Mouse (Mus musculus): ENCODE measurements around the gene Krba1.

The Krba1 gene

GRCm38 (mm10) chr6:48424074-48424473 lies 28.7 kb downstream of the Krba1 start:
- in situ Hi-C loops (cut with MseI, MboI) = no loop called here

GRCm38 (mm10) chr6:48426956-48427355 lies 31.6 kb downstream of the Krba1 start:
- in situ Hi-C loops (cut with MseI, MboI) = no loop called here

DNA sequence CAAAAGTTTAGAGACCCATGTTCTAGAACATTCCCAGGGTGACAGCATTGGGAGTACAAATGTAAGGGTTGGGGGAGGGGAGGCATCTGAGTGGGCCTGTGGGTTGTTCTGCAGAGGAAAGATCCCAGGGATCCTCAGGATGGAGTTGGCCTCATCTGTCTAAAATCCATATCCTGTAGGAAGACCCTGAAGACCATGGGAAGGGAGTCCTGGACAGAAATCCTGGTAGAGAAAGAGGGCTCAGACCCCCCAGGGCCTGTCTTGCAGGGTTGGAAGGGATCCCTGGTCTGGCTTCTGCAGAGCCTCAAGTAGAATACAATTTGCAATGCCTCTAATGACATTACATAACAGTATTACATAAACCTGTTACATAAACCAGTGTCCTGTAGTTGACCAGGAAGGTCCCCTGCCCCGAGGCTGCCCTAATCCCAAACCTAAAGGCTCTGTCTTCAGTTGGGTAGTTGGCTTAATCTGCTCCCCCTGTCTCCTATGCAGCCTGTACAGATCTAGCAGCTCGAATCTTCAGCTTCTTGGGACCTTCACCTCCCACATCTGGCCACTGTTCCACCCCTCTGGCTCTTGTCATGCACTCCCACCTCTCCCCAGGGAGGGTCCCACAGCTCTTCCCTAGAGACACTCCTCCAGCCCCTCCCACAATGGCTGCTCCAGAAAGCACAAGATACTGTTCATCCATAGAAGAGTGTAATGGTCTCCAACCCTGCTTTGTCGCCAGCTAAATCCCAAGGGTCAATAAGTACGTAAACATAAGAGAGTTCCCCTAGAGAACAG lies 33.6 kb downstream of the Krba1 start:
- in situ Hi-C loops (cut with MseI, MboI) = no loop called here

GRCm38 (mm10) chr6:48430748-48431147 lies 35.4 kb downstream of the Krba1 start:
- in situ Hi-C loops (cut with MseI, MboI) = no loop called here

DNA sequence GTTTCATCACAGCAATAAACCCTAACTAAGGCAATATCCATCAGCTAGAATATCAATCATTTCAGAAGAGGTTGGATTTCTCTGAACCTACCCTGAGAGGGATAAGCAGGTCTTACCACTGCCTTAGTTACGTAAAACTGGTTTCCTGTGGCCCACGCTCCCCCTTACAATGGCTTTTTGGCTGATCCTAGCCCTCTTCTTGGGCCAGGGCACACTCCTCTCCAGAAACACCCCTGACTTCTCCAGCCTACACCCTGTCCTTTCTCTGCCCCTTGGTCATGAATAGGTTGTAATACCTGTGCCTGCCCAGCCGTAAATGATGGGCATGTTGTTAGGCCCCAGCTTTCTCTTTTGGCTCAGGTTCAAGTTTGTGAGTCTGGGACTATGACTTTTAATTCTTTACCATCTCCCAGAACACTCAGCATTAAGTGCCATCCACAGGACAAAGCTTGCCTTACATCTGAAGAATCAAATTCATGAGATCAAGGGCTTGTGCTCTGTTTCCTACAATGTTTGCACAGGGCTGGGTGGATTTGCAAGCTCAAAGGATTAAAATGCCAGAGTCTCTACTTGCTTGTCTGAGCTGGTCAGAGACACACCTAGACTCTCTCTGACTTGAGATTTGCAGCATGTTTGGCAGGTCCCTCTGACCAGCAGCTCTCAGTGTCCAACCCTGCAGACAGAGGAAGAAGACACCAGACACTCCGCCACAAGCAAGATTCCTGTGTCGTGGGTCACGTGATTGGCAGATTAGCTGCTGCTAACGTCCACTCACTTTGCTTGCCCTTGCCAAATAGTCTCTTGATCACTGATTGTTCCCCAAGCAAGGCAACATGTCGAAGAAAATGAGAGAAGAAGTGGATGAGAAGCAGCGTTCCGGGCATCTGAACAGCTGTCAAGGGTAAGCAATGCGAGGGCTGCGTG lies 37.8 kb downstream of the Krba1 start:
- in situ Hi-C loops (cut with MseI, MboI) = no loop called here

GRCm38 (mm10) chr6:48434651-48435050 lies 39.3 kb downstream of the Krba1 start:
- in situ Hi-C loops (cut with MseI, MboI) = no loop called here

- in situ Hi-C loops (cut with MseI, MboI) = no loop called here
Observed at GRCm38 (mm10) chr6:48435111-48435510, 39.7 kb downstream of the Krba1 start.

DNA sequence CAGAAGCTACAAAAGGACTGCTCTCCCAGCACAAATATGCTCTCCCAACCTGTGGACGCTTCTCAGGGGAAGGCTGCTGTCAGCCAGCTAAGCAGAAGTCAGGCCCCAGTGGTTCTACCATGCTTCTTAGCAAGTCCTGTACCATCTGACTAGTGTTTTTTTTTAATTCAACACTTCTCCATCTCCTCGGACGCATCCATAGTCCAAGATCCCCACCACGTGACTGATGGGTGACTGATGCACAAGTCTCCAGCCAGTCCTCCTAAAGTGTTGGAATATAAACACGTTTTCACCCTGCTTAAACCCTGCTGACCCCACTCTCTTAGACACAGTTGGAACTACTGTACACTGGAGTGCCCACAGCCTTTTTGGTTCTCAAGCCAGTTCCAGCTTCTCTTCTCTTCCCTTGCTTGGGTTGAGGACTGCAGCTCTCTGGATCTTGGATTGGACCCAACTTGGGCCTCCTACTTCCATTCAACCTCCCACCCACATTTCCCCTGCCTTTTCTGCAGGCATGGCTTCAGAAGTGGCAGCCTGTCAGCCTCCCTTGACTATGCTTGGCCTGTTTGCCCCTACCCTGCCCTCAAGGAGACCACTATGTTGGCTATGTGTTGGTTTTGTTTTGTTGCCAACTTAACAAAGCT lies 40.4 kb downstream of the Krba1 start:
- in situ Hi-C loops (cut with MseI, MboI) = no loop called here

- in situ Hi-C loops (cut with MseI, MboI) = no loop called here
Observed at GRCm38 (mm10) chr6:48437679-48438376, 42.4 kb downstream of the Krba1 start.

DNA sequence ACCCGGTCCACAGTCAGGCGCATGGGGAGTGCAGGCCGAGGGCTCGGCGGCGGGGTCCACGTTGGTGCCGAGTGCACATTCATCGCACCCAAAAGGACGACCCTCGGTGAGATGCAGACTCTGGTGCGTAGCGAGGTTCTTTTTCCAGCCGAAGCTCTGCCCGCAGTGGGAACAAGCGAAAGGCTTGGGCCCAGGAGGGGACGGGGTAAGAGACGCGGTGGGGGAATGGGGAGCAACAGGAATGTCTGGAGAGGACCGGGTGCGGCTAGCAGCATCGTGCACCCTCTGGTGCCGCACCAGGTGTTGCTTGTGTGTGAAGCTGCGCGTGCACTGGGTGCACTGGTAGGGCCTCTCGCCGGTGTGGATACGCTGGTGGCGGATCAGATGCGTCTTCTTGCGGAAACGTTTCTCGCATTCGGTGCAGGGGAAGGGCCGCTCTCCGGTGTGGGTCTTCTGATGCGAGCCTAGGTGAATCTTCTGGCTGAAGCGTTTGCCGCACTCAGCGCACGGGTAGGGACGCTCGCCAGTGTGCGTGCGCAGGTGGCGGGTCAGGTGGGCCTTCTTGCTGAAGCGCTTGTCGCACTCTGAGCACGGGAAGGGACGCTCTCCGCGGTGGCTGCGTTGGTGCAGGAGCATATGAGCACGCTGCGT lies 43.2 kb downstream of the Krba1 start:
- in situ Hi-C loops (cut with MseI, MboI) = no loop called here

DNA sequence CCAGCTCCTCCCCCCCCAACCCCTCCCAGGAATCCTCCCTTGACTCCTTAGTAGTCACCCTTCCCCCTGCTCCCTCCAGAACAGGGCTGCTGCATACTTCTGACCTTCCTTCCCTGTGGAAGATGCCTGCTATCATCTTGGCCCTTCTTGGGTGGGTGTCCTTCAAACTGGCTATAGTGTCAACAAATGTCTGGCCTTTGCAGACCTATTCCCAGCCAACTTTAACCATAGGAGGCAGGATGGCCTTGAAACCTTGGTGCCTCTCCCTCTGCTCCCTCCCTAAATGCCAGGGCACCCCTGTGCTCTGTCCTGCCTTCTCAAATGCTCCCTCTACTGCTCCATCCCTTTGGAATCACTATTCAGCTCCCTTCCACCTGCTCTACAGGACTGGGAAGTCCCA lies 44.3 kb downstream of the Krba1 start:
- in situ Hi-C loops (cut with MseI, MboI) = no loop called here

DNA sequence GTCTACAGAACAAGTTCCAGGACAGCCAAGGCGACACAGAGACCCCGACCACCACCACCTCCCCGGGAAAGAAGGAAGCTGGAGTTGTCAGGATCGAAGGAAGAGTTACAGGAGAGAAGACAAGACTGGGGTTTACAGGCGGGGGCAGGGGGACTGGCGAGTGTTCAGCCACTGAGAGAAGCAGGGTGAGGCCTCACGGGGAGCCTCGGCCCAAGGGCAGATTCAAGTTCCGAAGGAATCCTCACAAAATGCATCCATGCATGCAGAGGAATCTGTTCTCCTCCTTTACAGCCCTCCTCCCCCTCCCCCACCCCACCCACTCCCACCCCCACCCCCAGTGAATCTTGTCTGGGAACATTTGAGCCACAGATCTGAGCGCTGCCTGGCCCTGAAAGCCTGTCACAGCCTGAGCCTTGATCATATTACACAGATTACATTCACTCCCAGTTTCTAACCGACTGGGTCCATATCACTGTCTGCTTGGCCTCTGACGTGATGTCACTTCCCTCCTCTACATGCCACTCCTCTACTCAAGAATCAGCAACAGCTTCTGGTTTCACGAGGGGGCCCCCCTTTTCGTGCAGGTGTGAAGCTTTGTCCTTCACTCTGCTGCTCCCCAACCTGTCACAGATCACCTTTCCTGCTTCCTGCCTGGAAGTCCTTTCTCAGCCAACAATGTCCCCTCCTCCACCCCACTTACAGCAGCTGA lies 45.1 kb downstream of the Krba1 start:
- in situ Hi-C loops (cut with MseI, MboI) = no loop called here

DNA sequence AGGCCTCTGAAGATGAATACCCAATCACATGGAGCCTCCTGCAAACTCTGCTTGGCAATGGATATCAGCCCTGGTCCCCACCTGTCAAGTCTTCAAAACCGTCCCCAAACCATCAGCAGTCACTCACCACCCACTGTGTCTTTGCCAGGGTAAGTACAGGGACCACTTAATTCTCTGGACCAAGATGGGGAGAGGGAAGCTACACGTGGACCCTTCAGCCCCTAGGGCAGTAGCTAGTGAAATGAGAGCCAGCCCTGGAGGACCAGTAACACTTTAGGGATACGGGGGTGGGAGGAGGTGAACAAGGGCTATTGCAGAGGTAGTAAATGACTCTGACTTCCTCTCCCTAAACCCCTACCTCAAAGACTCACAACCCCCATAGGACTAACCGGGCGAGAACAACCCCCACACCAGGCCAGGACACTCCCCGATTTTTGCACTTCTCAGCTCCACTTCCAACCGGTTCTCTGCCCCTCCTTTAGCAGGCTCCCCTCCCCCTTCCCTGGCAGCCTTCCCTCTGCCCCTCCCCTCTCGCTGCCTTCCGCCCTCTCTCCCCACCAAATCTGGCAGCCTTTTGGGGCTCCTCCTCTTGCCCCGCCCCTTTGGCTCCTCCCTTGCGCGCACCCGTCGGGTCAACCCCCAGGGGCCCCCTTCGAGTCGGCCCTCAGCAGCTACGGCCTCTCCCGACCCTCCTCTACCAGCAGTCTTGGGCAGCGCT lies 48.4 kb downstream of the Krba1 start:
- in situ Hi-C loops (cut with MseI, MboI) = no loop called here

DNA sequence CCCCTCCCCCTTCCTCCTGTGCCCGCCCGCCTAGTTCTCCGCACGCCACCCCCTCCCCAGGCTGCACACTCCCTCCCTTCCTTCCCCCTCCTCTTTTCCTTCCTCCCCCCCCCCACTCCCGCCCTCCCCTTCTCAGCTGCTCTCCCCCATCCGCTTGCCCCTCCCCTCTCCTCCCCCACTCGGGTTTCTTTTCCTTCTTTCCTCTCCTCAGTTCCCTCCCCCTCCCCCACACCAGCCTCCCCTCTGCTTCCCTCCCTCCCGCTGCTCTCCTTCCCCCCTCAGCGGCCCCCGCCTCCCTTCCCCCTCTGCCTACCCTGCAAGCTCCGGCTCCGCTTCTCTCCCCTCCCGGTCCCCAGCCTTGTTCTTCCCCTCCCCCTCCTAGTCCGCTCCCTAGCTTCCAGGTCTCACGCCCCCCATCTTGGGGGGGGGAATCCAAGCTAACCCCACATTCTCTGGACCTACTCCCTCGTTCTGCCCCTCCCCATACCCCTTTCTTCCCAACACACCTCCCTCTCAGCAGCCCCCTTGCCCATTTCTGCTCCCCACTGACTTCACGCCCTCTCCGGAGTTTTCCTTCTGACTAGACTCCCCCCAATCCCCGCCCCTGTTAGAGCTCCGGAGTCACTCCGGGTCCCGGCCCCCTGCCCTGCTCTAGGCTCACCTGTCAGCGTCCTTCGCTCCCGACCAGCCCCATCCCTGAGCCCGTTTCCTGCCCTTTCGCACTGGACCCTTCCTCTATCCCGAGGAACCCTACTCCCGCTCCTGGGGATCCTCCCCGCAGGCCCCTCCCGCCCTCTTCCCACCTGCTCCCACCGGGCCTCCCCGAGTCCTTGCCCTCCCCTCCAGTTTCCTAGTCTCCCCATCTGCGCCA lies 49.2 kb downstream of the Krba1 start:
- in situ Hi-C loops (cut with MseI, MboI) = no loop called here

DNA sequence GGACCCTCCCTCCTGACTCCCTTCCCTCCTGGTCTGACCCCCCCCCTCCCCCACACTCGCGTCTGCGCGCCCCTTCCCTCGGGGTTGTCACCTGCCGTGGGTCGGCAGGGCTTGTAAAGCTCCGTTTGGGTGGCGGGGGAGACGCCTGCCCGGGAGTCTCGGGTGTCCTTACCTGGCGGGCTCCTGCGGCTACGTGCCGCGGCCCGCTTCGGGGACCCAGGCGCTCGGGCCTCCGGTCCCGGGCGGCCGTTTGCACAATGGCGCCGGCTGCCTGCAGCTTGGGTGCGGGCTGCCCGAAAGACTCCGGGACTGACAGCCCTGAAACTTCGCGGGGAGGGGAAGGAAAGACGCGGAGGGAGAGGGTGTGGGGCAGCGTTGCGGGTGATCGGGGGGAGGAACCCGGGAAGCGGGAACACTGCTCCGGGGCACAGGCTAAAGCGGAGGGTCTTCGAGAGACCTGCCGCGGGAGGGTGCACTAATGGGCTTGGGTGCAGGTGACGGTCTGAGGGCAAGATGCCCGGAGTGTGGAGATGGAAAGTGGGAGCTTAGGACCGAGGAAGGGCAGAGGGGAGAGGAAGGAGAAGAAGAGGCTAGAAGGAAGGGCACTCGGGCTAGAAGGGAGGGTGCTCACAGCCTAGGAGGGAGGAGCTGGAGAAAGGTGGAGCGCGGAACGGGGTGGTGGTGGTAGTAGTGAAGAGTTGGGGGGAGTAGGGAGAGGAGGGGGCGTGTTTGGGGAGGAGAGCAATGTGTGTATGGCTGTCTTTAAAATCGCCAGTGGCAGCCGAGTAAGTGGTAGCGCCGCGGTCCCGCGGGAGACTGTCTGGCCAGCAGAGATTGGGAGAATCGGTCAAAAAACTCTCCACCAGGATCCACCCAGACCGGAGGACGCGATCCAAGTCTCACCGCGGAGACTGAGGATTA lies 50.1 kb downstream of the Krba1 start, which contains the start of gene Zfp467:
Gene Zfp467, minus strand, starts transcription at position 645 of the 921 bp plus-strand sequence.
- in situ Hi-C loops (cut with MseI, MboI) = no loop called here

DNA sequence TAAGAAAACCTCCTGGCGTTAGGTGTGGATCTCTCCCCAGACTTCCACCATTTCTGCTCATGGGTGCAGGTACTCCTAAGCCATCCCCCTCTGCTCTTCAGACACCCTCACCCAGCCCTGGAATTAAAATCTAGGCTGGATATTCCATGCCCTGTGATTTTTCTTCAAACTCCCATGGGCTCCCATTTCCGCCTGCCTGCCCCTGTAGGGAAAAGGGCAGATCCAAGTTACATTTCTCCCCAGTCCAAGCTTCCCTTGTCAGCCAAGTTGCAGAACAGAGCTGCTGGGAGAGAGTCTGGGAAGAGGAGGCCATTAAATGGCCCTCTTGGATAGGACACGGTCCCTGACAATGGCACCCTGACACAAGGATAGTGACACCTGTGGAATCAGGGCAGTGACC lies 50.9 kb downstream of the Krba1 start:
- in situ Hi-C loops (cut with MseI, MboI) = no loop called here

DNA sequence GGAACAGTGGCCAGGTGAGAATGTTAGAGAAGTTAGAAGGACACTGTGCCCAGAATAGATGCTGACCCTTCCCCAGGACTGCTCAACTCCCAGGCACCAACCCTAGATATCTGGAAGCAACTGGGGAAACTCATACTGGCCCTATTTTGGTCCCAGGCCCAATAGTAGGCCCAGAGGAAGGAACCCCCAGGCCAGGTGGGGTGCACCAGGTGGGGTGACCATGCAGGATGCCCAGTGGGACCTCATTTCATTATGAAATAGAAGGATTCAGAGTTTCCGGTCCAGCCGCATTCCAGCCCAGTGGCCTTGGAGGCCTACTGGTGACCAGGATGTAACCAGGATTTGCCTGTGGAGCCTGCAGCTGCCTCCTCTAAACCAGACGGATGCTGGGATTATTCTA lies 51.5 kb downstream of the Krba1 start:
- in situ Hi-C loops (cut with MseI, MboI) = no loop called here

DNA sequence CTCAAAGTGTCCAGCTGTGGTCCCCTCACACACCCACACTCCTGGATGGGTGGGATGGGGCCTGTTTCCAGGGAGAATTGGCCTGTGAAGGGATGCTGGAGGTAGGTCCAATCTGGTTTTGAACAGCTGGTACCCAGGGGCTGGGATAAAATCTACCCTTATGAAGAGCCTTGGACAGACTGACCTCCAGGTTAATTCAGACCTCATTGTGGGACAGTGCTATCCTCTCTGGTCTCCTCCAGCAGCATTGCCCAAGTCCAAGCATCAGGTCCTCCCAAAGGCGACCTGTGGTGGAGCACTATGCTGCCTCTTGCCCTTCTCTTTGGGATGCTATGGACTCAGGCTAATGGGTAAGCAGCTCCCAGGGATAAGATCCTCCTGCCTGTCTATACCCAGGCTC lies 52.5 kb downstream of the Krba1 start, which contains the start of gene Sspo:
Gene Sspo, plus strand, starts transcription at position 301 of the 400 bp plus-strand sequence.
- in situ Hi-C loops (cut with MseI, MboI) = no loop called here
